Mouse (Mus musculus): Measurements from ENCODE around the gene Rplp1. TPM values are rescaled to one million over a fixed set of nuclear protein-coding genes. Genes with fewer than 3 reads are reported as not detected.

Rplp1 gene
- 1,000 to 10,000 TPM; 1,715 to 1,777 TPM for total RNA-seq (2021)

- intact Hi-C loops (cut with DNase I): loop anchor here (2.0 kb wide), 1 partner anchor 32 kb away; the partner anchor contains the start of gene Kif23
These were observed at the start of gene Rplp1 for GRCm38 (mm10) chr9:61914203-61914916. Gene Rplp1 (minus strand): TSS chr9:61914542.

GRCm38 (mm10) chr9:61963356-61963755, 49.0 kb upstream of the Rplp1 start:
- DNase-seq: no peak
- intact Hi-C loops (cut with DNase I): no loop called here

More at GRCm38 (mm10) chr9:61914203-61914916, at the start of gene Rplp1:
- peak; percentile 98 for DNase-seq

- DNase-seq: no peak
- intact Hi-C loops (cut with DNase I): no loop called here
These were observed 46.8 kb upstream of the Rplp1 start for GRCm38 (mm10) chr9:61961181-61961580.

- peak; percentile 37 to 40 for DNase-seq
- intact Hi-C loops (cut with DNase I): no loop called here
These were observed 46.4 kb upstream of the Rplp1 start for GRCm38 (mm10) chr9:61960753-61961152.

- intact Hi-C loops (cut with DNase I): no loop called here
- no peak for DNase-seq
These were observed 45.7 kb upstream of the Rplp1 start for GRCm38 (mm10) chr9:61959921-61960569.

- DNase-seq: no peak
- intact Hi-C loops (cut with DNase I): loop anchor here (5.0 kb wide), 1 partner anchor 88 kb away; no protein-coding TSS in a partner anchor
These were observed 40.4 kb upstream of the Rplp1 start for GRCm38 (mm10) chr9:61954707-61955106.

- intact Hi-C loops (cut with DNase I): loop anchor here (5.0 kb wide), 1 partner anchor 90 kb away; no protein-coding TSS in a partner anchor
- DNase-seq: no peak
These were observed 37.9 kb upstream of the Rplp1 start for GRCm38 (mm10) chr9:61952241-61952640.

GRCm38 (mm10) chr9:61947402-61948346, 33.3 kb upstream of the Rplp1 start:
- intact Hi-C loops (cut with DNase I): loop anchor here (1.0 to 2.0 kb wide), 3 partner anchors 33 to 297 kb away; partner anchors contain the start of gene Rplp1

GRCm38 (mm10) chr9:61946623-61947401, 32.5 kb upstream of the Rplp1 start, which contains the start of gene Kif23:
Gene Kif23 (minus strand): TSS chr9:61946774.
- DNase-seq: peak; percentile 98
- intact Hi-C loops (cut with DNase I): loop anchor here (2.0 kb wide), 1 partner anchor 32 kb away; the partner anchor contains the start of gene Rplp1

More at GRCm38 (mm10) chr9:61947402-61948346, 33.3 kb upstream of the Rplp1 start:
- peak; percentile 76 to 83 for DNase-seq

GRCm38 (mm10) chr9:61945973-61946611, 31.8 kb upstream of the Rplp1 start:
- intact Hi-C loops (cut with DNase I): loop anchor here (2.0 kb wide), 1 partner anchor 31 kb away; the partner anchor contains the start of gene Rplp1
- DNase-seq: no peak

GRCm38 (mm10) chr9:61941054-61941453, 26.7 kb upstream of the Rplp1 start:
- intact Hi-C loops (cut with DNase I): no loop called here
- no peak for DNase-seq

GRCm38 (mm10) chr9:61933333-61933732, 19.0 kb upstream of the Rplp1 start:
- no peak for DNase-seq
- intact Hi-C loops (cut with DNase I): no loop called here

- intact Hi-C loops (cut with DNase I): no loop called here
- no peak for DNase-seq
These were observed 17.7 kb upstream of the Rplp1 start for GRCm38 (mm10) chr9:61932009-61932408.

- no peak for DNase-seq
- intact Hi-C loops (cut with DNase I): no loop called here
These were observed 10.8 kb upstream of the Rplp1 start for GRCm38 (mm10) chr9:61925086-61925660.

- intact Hi-C loops (cut with DNase I): no loop called here
- DNase-seq: no peak
These were observed 6.0 kb upstream of the Rplp1 start for GRCm38 (mm10) chr9:61920331-61920730.

GRCm38 (mm10) chr9:61919464-61919863, 5.1 kb upstream of the Rplp1 start:
- intact Hi-C loops (cut with DNase I): no loop called here
- DNase-seq: no peak

GRCm38 (mm10) chr9:61917436-61917835, 3.1 kb upstream of the Rplp1 start:
- intact Hi-C loops (cut with DNase I): no loop called here
- no peak for DNase-seq

- intact Hi-C loops (cut with DNase I): no loop called here
- DNase-seq: no peak
These were observed 2.6 kb upstream of the Rplp1 start for GRCm38 (mm10) chr9:61916986-61917385.
